Mouse (Mus musculus): ENCODE results near the gene Ly75. TPM values are rescaled to one million over a fixed set of nuclear protein-coding genes. Genes with fewer than 3 reads are reported as not detected.

Ly75 gene
- polyA plus RNA-seq, 1 experiment = 0.72 TPM

DNA sequence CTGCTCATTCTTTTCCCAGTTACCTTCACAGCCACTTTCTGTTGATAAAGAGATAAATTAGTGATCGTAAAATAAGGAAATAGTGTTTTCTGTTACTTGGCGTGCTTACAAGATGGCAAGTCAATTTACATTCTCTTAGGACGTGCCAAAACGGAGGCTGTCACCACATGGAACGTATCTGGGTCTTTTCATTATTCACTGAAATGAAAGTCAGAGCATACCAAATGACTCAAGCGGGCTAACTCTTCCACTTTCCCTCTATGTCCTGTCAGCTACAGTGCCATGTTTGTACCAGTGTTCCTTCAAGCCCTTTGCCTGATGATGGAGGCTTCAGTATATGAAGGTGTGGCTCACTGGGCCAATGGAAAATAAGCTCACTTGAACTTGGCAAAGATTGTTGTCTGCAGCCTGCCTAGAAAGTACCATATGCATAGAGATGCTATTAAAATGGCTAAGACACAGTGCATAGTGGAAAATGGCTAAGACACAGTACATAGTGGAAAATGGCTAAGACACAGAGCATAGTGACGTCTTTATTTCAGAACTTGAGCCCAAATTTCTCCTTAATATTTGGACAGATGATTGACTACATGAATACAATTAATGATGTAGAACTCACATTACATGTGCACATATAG is 17.8 kb downstream of the Ly75 start:
- 77% methylated on average over 7 of the region's 7 CpGs for WGBS

DNA sequence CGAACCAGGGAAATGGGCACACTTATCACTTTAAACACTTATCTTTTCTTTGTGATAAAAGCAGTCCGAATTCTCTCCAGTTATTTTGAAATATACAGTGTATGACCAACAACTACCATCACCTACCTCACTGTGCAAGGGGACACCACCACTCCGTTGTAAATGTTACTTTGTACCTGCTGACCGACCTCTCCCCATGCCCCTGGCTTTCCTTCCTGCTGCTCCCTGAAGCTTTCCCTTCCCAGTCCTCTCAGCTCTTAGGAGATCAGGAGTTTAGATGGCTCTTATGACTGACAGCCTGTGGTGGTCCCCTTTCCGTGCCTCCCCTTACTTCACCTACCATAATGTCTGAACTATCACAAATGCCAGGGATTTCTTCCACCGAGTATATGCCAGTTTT is 21.0 kb downstream of the Ly75 start:
- no peak for DNase-seq
- Histone ChIP-seq H3K36me3 (ENCODE audit: control insufficient read depth, insufficient read depth, low read length) (no peaks in the 10 kb centered on the region), H3K27me3 (replicated peaks; ENCODE audit: control insufficient read depth, insufficient read depth, low read length) (no peaks in the 10 kb centered on the region), H3K4me3 (ENCODE audit: insufficient read depth, low read depth, low read length) (no peak overlapping the region), H3K27ac (ENCODE audit: insufficient read depth, low read depth, low read length) (no peak overlapping the region), H3K4me1 (ENCODE audit: control insufficient read depth, insufficient read depth, low read length) (no peaks in the 10 kb centered on the region)
- 84% methylated on average over 6 of the region's 6 CpGs for WGBS
- TF ChIP-seq POLR2A (IDR thresholded peaks at IDR 0.05; ENCODE audit: low read depth, low read length) (no peak), CTCF (conservative IDR thresholded peaks at IDR 0.05; ENCODE audit: insufficient read depth, insufficient read length, low read depth, low read length) (no peak)

More for the DNA sequence above, 17.8 kb downstream of the Ly75 start:
- Histone ChIP-seq H3K36me3 (ENCODE audit: control insufficient read depth, insufficient read depth, low read length) (no peaks in the 10 kb centered on the region), H3K27me3 (replicated peaks; ENCODE audit: control insufficient read depth, insufficient read depth, low read length) (no peaks in the 10 kb centered on the region), H3K4me3 (ENCODE audit: insufficient read depth, low read depth, low read length) (no peak overlapping the region), H3K4me1 (ENCODE audit: control insufficient read depth, insufficient read depth, low read length) (no peaks in the 10 kb centered on the region), H3K27ac (ENCODE audit: insufficient read depth, low read depth, low read length) (no peak overlapping the region)
- DNase-seq = no peak
- TF ChIP-seq POLR2A (IDR thresholded peaks at IDR 0.05; ENCODE audit: low read depth, low read length) = no peak
- no peak for TF ChIP-seq CTCF (conservative IDR thresholded peaks at IDR 0.05; ENCODE audit: insufficient read depth, insufficient read length, low read depth, low read length)

DNA sequence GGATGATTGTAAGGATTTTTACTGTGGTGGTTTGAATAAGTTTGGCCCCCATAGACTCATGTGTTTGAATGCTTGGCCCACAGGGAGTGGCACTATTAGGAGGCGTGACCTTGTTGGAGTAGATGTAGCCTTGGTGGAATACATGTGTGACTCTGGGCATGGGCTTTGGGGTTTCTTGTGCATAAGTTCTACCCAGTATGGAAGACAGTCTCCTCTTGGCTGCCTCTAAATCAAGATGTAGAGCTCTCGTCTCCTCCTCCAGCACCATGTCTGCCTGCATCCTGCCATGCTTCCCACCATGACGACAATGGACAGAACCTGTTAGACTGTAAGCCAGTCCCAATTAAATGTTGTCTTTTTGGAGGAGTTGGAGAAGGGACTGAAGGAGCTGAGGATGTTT is 23.3 kb downstream of the Ly75 start:
- no peak for DNase-seq
- TF ChIP-seq CTCF (conservative IDR thresholded peaks at IDR 0.05; ENCODE audit: insufficient read depth, insufficient read length, low read depth, low read length) (no peak), POLR2A (IDR thresholded peaks at IDR 0.05; ENCODE audit: low read depth, low read length) (no peak)
- no peak overlapping the region for H3K4me3 ChIP-seq (ENCODE audit: insufficient read depth, low read depth, low read length)
- no peaks in the 10 kb centered on the region for H3K36me3 ChIP-seq (ENCODE audit: control insufficient read depth, insufficient read depth, low read length)
- H3K27me3 ChIP-seq (replicated peaks; ENCODE audit: control insufficient read depth, insufficient read depth, low read length) = no peaks in the 10 kb centered on the region
- no peaks in the 10 kb centered on the region for H3K4me1 ChIP-seq (ENCODE audit: control insufficient read depth, insufficient read depth, low read length)
- 96% methylated on average over 3 of the region's 3 CpGs for WGBS
- no peak overlapping the region for H3K27ac ChIP-seq (ENCODE audit: insufficient read depth, low read depth, low read length)

DNA sequence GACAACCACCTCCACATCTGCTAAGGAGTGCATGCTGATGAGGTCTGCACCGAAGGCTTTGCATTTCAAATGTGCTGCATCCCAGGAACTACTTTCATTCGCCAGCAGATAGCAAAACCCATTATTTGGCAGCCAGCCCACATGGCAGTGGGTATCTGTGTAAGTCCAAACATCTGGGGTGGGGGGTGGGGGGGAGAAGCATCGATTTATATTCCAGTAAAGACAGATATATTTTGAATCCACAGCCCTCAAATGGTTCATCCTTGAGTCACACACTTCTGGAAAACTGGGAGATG is 27.8 kb downstream of the Ly75 start:
- Histone ChIP-seq H3K4me3 (ENCODE audit: insufficient read depth, low read depth, low read length) (no peak overlapping the region), H3K36me3 (ENCODE audit: control insufficient read depth, insufficient read depth, low read length) (no peaks in the 10 kb centered on the region), H3K27me3 (replicated peaks; ENCODE audit: control insufficient read depth, insufficient read depth, low read length) (no peaks in the 10 kb centered on the region), H3K27ac (ENCODE audit: insufficient read depth, low read depth, low read length) (no peak overlapping the region), H3K4me1 (ENCODE audit: control insufficient read depth, insufficient read depth, low read length) (no peaks in the 10 kb centered on the region)
- TF ChIP-seq CTCF (conservative IDR thresholded peaks at IDR 0.05; ENCODE audit: insufficient read depth, insufficient read length, low read depth, low read length) (no peak), POLR2A (IDR thresholded peaks at IDR 0.05; ENCODE audit: low read depth, low read length) (no peak)
- no peak for DNase-seq
- 48% methylated on average over 3 of the region's 3 CpGs for WGBS

DNA sequence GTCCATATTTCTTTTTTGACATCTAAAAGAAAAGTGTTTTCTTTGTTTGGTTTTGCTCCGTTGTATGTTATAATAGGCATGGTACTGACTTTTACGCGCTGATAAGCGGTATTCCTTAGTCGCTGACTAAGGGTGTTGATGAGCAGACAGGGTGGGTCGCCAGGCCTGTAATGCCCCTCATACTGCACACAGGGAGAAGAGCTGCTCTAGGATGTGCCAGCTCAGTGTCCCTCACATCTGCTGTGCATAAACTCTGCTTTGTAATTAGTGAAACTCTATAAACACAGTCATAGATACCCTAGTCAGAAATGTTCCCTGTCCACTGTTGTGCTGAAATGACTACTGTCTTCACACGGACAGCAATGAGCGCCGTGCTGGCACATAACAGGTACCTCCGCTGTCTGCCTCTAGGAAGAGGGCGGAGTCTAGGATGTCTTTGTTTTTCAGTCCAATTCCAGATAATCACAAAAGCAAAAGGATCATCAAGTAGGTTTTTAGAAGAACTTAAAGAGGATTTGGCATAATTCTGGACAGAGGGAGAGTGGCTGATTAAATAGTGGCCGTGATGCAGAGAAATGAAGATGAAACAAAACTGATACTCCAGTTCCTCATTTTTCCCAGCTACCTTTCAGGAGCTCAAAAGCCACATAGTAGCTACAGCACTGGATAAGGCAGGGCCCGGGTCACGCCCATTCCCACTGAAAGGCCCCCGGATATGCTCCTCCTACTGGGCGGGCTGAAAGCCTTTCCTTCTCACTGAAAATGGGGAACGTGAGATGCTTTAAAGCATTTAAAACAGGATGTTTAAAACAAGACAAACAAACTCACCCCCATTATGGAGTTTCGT is 28.3 kb downstream of the Ly75 start:
- Histone ChIP-seq H3K36me3 (ENCODE audit: control insufficient read depth, insufficient read depth, low read length) (no peaks in the 10 kb centered on the region), H3K4me3 (ENCODE audit: insufficient read depth, low read depth, low read length) (no peak overlapping the region), H3K27me3 (replicated peaks; ENCODE audit: control insufficient read depth, insufficient read depth, low read length) (no peaks in the 10 kb centered on the region), H3K4me1 (ENCODE audit: control insufficient read depth, insufficient read depth, low read length) (no peaks in the 10 kb centered on the region), H3K27ac (ENCODE audit: insufficient read depth, low read depth, low read length) (0 out of 2 replicates have a peak overlapping the region, but pooled peaks have one; percentile 20)
- TF ChIP-seq POLR2A (IDR thresholded peaks at IDR 0.05; ENCODE audit: low read depth, low read length) = no peak
- TF ChIP-seq CTCF (conservative IDR thresholded peaks at IDR 0.05; ENCODE audit: insufficient read depth, insufficient read length, low read depth, low read length) = no peak
- peak; percentile 8 for DNase-seq
- WGBS = 68% methylated on average over 18 of the region's 18 CpGs

DNA sequence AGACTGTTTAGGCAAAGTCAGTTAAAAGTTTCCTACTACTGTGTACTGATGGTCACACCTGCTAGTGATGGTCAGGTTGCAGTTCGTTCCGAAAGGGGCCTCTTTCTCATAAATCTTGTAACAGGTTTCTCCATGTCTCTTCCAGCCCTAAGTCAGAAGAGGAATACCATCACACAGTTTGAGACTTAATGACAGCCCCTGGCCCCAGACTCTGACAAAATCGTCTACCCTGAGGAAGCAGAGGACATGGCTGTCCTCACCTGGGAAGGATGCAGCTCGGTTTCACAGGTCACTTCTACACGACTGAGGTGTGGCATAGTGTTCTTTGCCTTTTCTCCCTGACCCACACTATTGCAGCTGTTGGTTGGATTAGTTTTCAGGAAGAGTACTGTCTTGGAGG is 30.8 kb downstream of the Ly75 start:
- Histone ChIP-seq H3K27ac (ENCODE audit: insufficient read depth, low read depth, low read length) (no peak overlapping the region), H3K27me3 (replicated peaks; ENCODE audit: control insufficient read depth, insufficient read depth, low read length) (no peaks in the 10 kb centered on the region), H3K4me1 (ENCODE audit: control insufficient read depth, insufficient read depth, low read length) (no peaks in the 10 kb centered on the region), H3K4me3 (ENCODE audit: insufficient read depth, low read depth, low read length) (no peak overlapping the region), H3K36me3 (ENCODE audit: control insufficient read depth, insufficient read depth, low read length) (no peaks in the 10 kb centered on the region)
- WGBS = 67% methylated on average over 5 of the region's 5 CpGs
- DNase-seq = no peak
- no peak for TF ChIP-seq POLR2A (IDR thresholded peaks at IDR 0.05; ENCODE audit: low read depth, low read length)
- TF ChIP-seq CTCF (conservative IDR thresholded peaks at IDR 0.05; ENCODE audit: insufficient read depth, insufficient read length, low read depth, low read length) = no peak

DNA sequence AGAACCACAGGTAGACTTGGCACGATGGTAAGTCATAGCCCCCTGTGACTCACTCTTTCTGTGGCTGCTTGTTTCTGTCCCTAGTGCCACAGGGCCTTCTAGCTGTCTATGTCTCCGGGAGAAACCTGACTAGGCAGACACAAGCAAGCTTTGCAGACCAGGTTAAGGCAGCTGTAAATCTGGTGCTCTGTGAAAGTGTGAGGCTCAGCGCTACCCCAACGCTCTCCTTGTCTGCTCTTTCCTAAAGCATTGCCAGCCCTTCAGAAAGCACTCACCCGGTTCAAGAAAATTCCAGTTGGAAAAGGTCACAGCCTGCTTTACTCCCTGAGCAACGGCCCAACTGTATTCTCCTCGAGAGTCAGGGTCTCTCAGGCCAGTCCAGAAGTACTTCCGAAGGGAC is 31.3 kb downstream of the Ly75 start:
- H3K27me3 ChIP-seq (replicated peaks; ENCODE audit: control insufficient read depth, insufficient read depth, low read length) = no peaks in the 10 kb centered on the region
- no peak overlapping the region for H3K27ac ChIP-seq (ENCODE audit: insufficient read depth, low read depth, low read length)
- H3K36me3 ChIP-seq (ENCODE audit: control insufficient read depth, insufficient read depth, low read length) = no peaks in the 10 kb centered on the region
- no peaks in the 10 kb centered on the region for H3K4me1 ChIP-seq (ENCODE audit: control insufficient read depth, insufficient read depth, low read length)
- DNase-seq = peak; percentile 24
- 44% methylated on average over 8 of the region's 8 CpGs for WGBS
- no peak for TF ChIP-seq POLR2A (IDR thresholded peaks at IDR 0.05; ENCODE audit: low read depth, low read length)
- no peak for TF ChIP-seq CTCF (conservative IDR thresholded peaks at IDR 0.05; ENCODE audit: insufficient read depth, insufficient read length, low read depth, low read length)
- H3K4me3 ChIP-seq (ENCODE audit: insufficient read depth, low read depth, low read length) = no peak overlapping the region

Data from kidney, adult 2 months (tissue).